Mouse (Mus musculus): ENCODE data around the gene Pxn. TPM values are rescaled to one million over a fixed set of nuclear protein-coding genes. Genes with fewer than 3 reads are reported as not detected.
A peak's percentile ranks its signal among the peaks of the same experiment; 100 is the strongest.

Gene Pxn
- polyA plus RNA-seq, 1 experiment: 46.8 TPM

GRCm38 (mm10) chr5:115520325-115520869, 13.9 kb downstream of the Pxn start:
- TF ChIP-seq MYOD1 (IDR thresholded peaks at IDR 0.05; ENCODE audit: control insufficient read depth, insufficient read length, low read depth) (no peak), CEBPB (IDR thresholded peaks at IDR 0.05; ENCODE audit: low read depth) (no peak), MAX (IDR thresholded peaks at IDR 0.05) (no peak), MYOG (IDR thresholded peaks at IDR 0.05; ENCODE audit: control insufficient read depth, extremely low read depth, insufficient read length) (no peak), USF1 (IDR thresholded peaks at IDR 0.05; ENCODE audit: low read depth) (no peak), FOSL1 (IDR thresholded peaks at IDR 0.05; ENCODE audit: insufficient read depth, low read length, poor library complexity, severe bottlenecking) (no peak), CTCF (IDR thresholded peaks at IDR 0.05; ENCODE audit: control insufficient read depth, insufficient read depth, insufficient read length) (no peak)
- H3K36me3 ChIP-seq (ENCODE audit: control insufficient read depth, insufficient read depth): peaks cover 7% of the 10 kb centered on the region

GRCm38 (mm10) chr5:115521553-115522461, 15.3 kb downstream of the Pxn start:
- Histone ChIP-seq H3K27me3 (ENCODE audit: control insufficient read depth, insufficient read depth, insufficient read length) (no peaks in the 10 kb centered on the region), H3K4me3 (ENCODE audit: insufficient read depth, poor library complexity, severe bottlenecking) (no peak overlapping the region), H3K36me3 (ENCODE audit: control insufficient read depth, insufficient read depth) (peaks cover 11% of the 10 kb centered on the region)

More at GRCm38 (mm10) chr5:115520325-115520869, 13.9 kb downstream of the Pxn start:
- H3K4me3 ChIP-seq (ENCODE audit: insufficient read depth, poor library complexity, severe bottlenecking): no peak overlapping the region
- no peak overlapping the region for H3ac ChIP-seq (ENCODE audit: control insufficient read depth, insufficient read length, low read depth)
- no peaks in the 10 kb centered on the region for H3K27me3 ChIP-seq (ENCODE audit: control insufficient read depth, insufficient read depth, insufficient read length)
- peaks cover 98% of the 10 kb centered on the region for H3K79me2 ChIP-seq (ENCODE audit: control insufficient read depth, insufficient read depth)
- peaks cover 71% of the 10 kb centered on the region for H3K79me3 ChIP-seq (ENCODE audit: low read depth)

GRCm38 (mm10) chr5:115522531-115522930, 16.1 kb downstream of the Pxn start:
- Histone ChIP-seq H3ac (ENCODE audit: control insufficient read depth, insufficient read length, low read depth) (no peak overlapping the region), H3K4me3 (ENCODE audit: insufficient read depth, poor library complexity, severe bottlenecking) (no peak overlapping the region), H3K79me2 (ENCODE audit: control insufficient read depth, insufficient read depth) (peaks cover 98% of the 10 kb centered on the region), H3K79me3 (ENCODE audit: low read depth) (peaks cover 67% of the 10 kb centered on the region), H3K27me3 (ENCODE audit: control insufficient read depth, insufficient read depth, insufficient read length) (no peaks in the 10 kb centered on the region), H3K36me3 (ENCODE audit: control insufficient read depth, insufficient read depth) (peaks cover 12% of the 10 kb centered on the region)
- TF ChIP-seq MYOG (IDR thresholded peaks at IDR 0.05; ENCODE audit: control insufficient read depth, extremely low read depth, insufficient read length) (no peak), MYOD1 (IDR thresholded peaks at IDR 0.05; ENCODE audit: control insufficient read depth, insufficient read length, low read depth) (no peak), CTCF (IDR thresholded peaks at IDR 0.05; ENCODE audit: control insufficient read depth, insufficient read depth, insufficient read length) (no peak), FOSL1 (IDR thresholded peaks at IDR 0.05; ENCODE audit: insufficient read depth, low read length, poor library complexity, severe bottlenecking) (no peak), USF1 (IDR thresholded peaks at IDR 0.05; ENCODE audit: low read depth) (no peak), MAX (IDR thresholded peaks at IDR 0.05) (no peak), CEBPB (IDR thresholded peaks at IDR 0.05; ENCODE audit: low read depth) (no peak)

More at GRCm38 (mm10) chr5:115521553-115522461, 15.3 kb downstream of the Pxn start:
- Histone ChIP-seq H3K79me2 (ENCODE audit: control insufficient read depth, insufficient read depth) (peaks cover 98% of the 10 kb centered on the region), H3K79me3 (ENCODE audit: low read depth) (peaks cover 68% of the 10 kb centered on the region), H3ac (ENCODE audit: control insufficient read depth, insufficient read length, low read depth) (no peak overlapping the region)
- TF ChIP-seq MYOD1 (IDR thresholded peaks at IDR 0.05; ENCODE audit: control insufficient read depth, insufficient read length, low read depth) (no peak), FOSL1 (IDR thresholded peaks at IDR 0.05; ENCODE audit: insufficient read depth, low read length, poor library complexity, severe bottlenecking) (no peak), CEBPB (IDR thresholded peaks at IDR 0.05; ENCODE audit: low read depth) (no peak)

GRCm38 (mm10) chr5:115522981-115523499, 16.6 kb downstream of the Pxn start:
- no peaks in the 10 kb centered on the region for H3K27me3 ChIP-seq (ENCODE audit: control insufficient read depth, insufficient read depth, insufficient read length)
- H3K79me2 ChIP-seq (ENCODE audit: control insufficient read depth, insufficient read depth): peaks cover 98% of the 10 kb centered on the region
- no peak overlapping the region for H3ac ChIP-seq (ENCODE audit: control insufficient read depth, insufficient read length, low read depth)
- no peak overlapping the region for H3K4me3 ChIP-seq (ENCODE audit: insufficient read depth, poor library complexity, severe bottlenecking)
- H3K79me3 ChIP-seq (ENCODE audit: low read depth): peaks cover 66% of the 10 kb centered on the region
- H3K36me3 ChIP-seq (ENCODE audit: control insufficient read depth, insufficient read depth): peaks cover 8% of the 10 kb centered on the region
- TF ChIP-seq FOSL1 (IDR thresholded peaks at IDR 0.05; ENCODE audit: insufficient read depth, low read length, poor library complexity, severe bottlenecking): no peak
- TF ChIP-seq CEBPB (IDR thresholded peaks at IDR 0.05; ENCODE audit: low read depth): no peak
- TF ChIP-seq USF1 (IDR thresholded peaks at IDR 0.05; ENCODE audit: low read depth): no peak
- TF ChIP-seq MAX (IDR thresholded peaks at IDR 0.05): no peak
- TF ChIP-seq MYOD1 (IDR thresholded peaks at IDR 0.05; ENCODE audit: control insufficient read depth, insufficient read length, low read depth): no peak
- no peak for TF ChIP-seq CTCF (IDR thresholded peaks at IDR 0.05; ENCODE audit: control insufficient read depth, insufficient read depth, insufficient read length)
- TF ChIP-seq MYOG (IDR thresholded peaks at IDR 0.05; ENCODE audit: control insufficient read depth, extremely low read depth, insufficient read length): no peak

DNA sequence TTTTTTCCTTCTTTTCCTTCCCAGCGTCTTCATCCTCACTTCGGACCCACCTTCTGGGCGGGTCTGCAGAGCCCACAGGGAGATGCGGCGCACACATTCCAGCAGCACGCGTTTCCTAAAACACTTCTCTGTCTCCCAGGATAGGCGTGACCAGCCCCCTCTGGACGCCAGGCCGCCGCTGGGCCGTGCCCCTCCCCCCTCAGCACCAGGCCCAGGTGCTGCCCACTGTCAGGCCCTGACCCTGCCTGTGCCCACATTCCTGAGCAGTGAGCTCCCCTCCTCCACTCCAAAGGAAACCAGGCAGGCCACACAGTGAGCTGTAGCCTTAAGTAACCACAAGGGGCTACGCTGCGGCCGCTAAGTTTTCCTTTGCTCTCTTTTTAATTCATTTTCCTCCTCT, 17.5 kb downstream of the Pxn start:
- Histone ChIP-seq H3K79me3 (ENCODE audit: low read depth) (peaks cover 65% of the 10 kb centered on the region), H3K4me3 (ENCODE audit: insufficient read depth, poor library complexity, severe bottlenecking) (no peak overlapping the region), H3K27me3 (ENCODE audit: control insufficient read depth, insufficient read depth, insufficient read length) (no peaks in the 10 kb centered on the region), H3ac (ENCODE audit: control insufficient read depth, insufficient read length, low read depth) (no peak overlapping the region), H3K36me3 (ENCODE audit: control insufficient read depth, insufficient read depth) (peaks cover 8% of the 10 kb centered on the region), H3K79me2 (ENCODE audit: control insufficient read depth, insufficient read depth) (peaks cover 98% of the 10 kb centered on the region)
- TF ChIP-seq CEBPB (IDR thresholded peaks at IDR 0.05; ENCODE audit: low read depth) (no peak), FOSL1 (IDR thresholded peaks at IDR 0.05; ENCODE audit: insufficient read depth, low read length, poor library complexity, severe bottlenecking) (no peak), MYOD1 (IDR thresholded peaks at IDR 0.05; ENCODE audit: control insufficient read depth, insufficient read length, low read depth) (peak; percentile 32), MAX (IDR thresholded peaks at IDR 0.05) (no peak), MYOG (IDR thresholded peaks at IDR 0.05; ENCODE audit: control insufficient read depth, extremely low read depth, insufficient read length) (no peak)
